Mouse (Mus musculus): Measurements from ENCODE around the gene AC131692.1.

DNA sequence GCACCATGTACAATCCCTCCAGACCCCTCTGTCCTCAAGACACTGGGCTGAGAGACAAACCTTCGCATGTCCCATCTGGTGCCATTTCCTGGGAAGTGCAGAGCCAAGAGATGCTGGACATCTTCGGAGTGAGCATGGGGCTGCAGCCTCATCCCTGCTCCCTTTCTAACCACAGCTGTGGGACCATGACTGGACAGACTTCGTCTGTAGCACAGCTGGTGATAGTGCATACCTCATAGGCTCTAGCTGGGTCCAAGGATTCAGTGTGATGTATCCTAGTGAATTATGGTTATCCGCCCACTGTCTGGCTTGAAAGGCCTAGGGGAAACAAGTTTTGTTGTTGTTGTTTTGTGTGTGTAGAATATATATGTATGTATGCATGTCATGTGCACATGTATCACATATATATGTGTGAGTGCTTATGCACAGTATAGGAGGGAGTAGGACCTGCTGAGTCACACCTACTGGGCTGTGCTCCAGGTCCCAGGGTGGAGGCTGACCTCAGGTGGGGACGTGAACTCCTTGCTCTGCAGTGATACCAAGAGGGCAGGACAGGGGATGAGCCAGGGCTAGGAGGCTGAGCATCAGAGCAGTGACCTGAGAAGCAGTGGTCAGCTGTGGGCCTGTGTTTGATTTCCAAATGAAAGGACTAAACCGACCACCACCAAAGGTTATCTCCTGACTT is 8.1 kb downstream of the AC131692.1 start:
- TF ChIP-seq CTCF (IDR thresholded peaks at IDR 0.05; ENCODE audit: extremely low read depth, insufficient read depth, insufficient read length, insufficient replicate concordance): no peak
- no peak for TF ChIP-seq POLR2A (IDR thresholded peaks at IDR 0.05; ENCODE audit: low read depth, low read length)

Data from spleen, adult 2 months (tissue).